Mouse (Mus musculus) lung, postnatal 14 days (tissue): ENCODE data around the gene Tmed6.
"Not testable (repeated sequence)": the region's sequence is repeated elsewhere in the genome, so short reads cannot be mapped to it uniquely, and the experiment has no call there.

Source experiments
- DNase-seq: peaks from one replicate; pipeline ENCODE4 v3.0.0; 2021

The Tmed6 gene

GRCm38 (mm10) chr8:107065511-107066496 is at the start of gene Tmed6:
TSS of gene Tmed6 (minus strand) at chr8:107065644.
- DNase-seq = peak; percentile 37

GRCm38 (mm10) chr8:107115008-107115320 is 49.5 kb upstream of the Tmed6 start:
- no peak for DNase-seq

GRCm38 (mm10) chr8:107114150-107115007 is 48.9 kb upstream of the Tmed6 start:
- DNase-seq = no peak

GRCm38 (mm10) chr8:107113209-107113608 is 47.8 kb upstream of the Tmed6 start:
- DNase-seq = no peak

- peak; percentile 39 for DNase-seq
Measured at GRCm38 (mm10) chr8:107111340-107112105, 46.1 kb upstream of the Tmed6 start.

- DNase-seq = no peak
Measured at GRCm38 (mm10) chr8:107110629-107111330, 45.3 kb upstream of the Tmed6 start.

GRCm38 (mm10) chr8:107109816-107110435 is 44.5 kb upstream of the Tmed6 start:
- no peak for DNase-seq

- DNase-seq = no peak
Measured at GRCm38 (mm10) chr8:107108978-107109720, 43.7 kb upstream of the Tmed6 start.

- not testable (repeated sequence) for DNase-seq
Measured at GRCm38 (mm10) chr8:107108089-107108488, 42.6 kb upstream of the Tmed6 start.

GRCm38 (mm10) chr8:107104547-107104946 is 39.1 kb upstream of the Tmed6 start:
- peak; percentile 90 for DNase-seq

GRCm38 (mm10) chr8:107100635-107101034 is 35.2 kb upstream of the Tmed6 start:
- no peak for DNase-seq

GRCm38 (mm10) chr8:107096366-107097036 is 31.1 kb upstream of the Tmed6 start, which contains the start of gene Terf2:
TSS of gene Terf2 (minus strand) at chr8:107096547.
- peak; percentile 92 for DNase-seq

GRCm38 (mm10) chr8:107095717-107096365 is 30.4 kb upstream of the Tmed6 start:
- DNase-seq = no peak

- no peak for DNase-seq
Measured at GRCm38 (mm10) chr8:107090531-107090930, 25.1 kb upstream of the Tmed6 start.

GRCm38 (mm10) chr8:107088526-107089063 is 23.2 kb upstream of the Tmed6 start:
- no peak for DNase-seq

- DNase-seq = no peak
Measured at GRCm38 (mm10) chr8:107086018-107086417, 20.6 kb upstream of the Tmed6 start.

GRCm38 (mm10) chr8:107085358-107085757 is 19.9 kb upstream of the Tmed6 start:
- no peak for DNase-seq

GRCm38 (mm10) chr8:107076239-107076888 is 10.9 kb upstream of the Tmed6 start:
- DNase-seq = no peak

GRCm38 (mm10) chr8:107074128-107074527 is 8.7 kb upstream of the Tmed6 start:
- no peak for DNase-seq
